Mouse (Mus musculus): ENCODE data around the gene 2310022A10Rik.

Gene 2310022A10Rik

DNA sequence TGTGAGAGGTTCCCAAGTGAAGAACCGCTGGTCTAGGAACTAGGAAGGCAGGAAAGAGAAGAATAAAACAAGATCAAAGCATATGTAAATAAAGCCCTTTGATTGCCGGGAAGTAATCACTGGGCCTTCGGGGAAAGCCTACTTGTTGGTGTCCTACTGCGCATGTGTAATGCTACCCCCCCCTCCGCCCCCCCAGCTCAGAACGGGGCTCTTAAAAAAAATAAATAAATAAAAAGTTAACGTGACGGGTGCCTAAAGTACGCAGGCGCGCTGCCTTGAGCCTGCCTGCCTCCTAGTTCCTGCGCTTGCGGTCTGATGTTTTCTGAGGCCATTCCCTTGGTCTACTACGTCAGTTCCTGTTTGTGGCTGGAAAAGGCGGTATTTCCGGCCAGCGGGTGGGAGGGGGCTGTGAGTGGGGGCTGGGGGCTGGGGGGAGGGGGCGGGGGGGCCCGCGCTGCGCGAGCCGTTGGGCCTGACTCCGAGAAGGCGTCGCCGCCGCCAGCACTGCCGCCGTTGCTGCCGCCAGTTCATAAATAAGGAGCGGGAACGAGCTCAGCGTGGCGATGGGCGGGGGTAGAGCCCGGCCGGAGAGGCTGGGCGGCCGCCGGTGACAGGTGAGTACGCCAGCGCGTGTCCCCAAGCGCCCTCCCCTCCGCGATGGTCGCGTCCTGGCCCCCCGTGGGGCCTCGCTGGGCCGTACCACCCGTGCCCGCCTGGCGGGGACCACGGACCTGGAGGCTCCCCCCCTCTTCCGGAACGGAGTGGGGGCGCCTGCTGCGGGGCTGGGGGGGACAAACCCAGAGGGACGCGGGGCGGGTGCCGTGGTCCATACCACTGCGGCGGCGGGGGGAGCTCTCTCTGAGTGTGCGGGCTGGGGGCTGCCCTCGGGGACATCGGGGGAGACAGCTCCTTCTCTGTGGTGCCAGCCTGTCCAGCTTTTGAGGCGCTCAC, 38.5 kb downstream of the 2310022A10Rik start, which contains the start of gene Akt2:
Akt2 (plus strand) TSS at position 287 of the 951 bp plus-strand sequence.
- DNase-seq (ENCODE audit: low spot score), result peak; percentile 69

- DNase-seq (ENCODE audit: low spot score), result no peak
These were observed 39.3 kb downstream of the 2310022A10Rik start for GRCm38 (mm10) chr7:27592217-27592929.

- DNase-seq (ENCODE audit: low spot score), result no peak
These were observed 40.1 kb downstream of the 2310022A10Rik start for GRCm38 (mm10) chr7:27592934-27593645.

GRCm38 (mm10) chr7:27596586-27597503, 43.8 kb downstream of the 2310022A10Rik start:
- DNase-seq (ENCODE audit: low spot score), result peak; percentile 37

DNA sequence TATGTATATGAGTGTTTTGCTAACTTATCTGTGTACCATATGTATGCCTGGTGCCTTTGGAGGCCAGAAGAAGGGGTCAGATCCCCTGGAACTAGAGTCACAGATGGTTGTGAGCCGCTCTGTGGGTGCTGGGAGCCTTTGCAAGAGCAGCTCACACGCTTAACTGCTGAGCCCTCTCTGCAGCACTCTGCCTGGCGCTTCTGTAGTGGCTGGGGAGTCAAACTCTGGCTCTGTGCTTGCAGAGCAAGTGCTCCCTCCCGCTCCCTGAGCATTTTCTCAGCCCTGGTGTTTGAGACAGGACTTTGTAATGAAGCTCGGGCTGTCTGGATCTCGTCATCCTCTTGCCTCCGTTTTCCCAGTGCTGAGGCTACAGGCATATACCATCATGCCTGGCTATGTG, 45.0 kb downstream of the 2310022A10Rik start:
- no peak for DNase-seq (ENCODE audit: low spot score)

DNA sequence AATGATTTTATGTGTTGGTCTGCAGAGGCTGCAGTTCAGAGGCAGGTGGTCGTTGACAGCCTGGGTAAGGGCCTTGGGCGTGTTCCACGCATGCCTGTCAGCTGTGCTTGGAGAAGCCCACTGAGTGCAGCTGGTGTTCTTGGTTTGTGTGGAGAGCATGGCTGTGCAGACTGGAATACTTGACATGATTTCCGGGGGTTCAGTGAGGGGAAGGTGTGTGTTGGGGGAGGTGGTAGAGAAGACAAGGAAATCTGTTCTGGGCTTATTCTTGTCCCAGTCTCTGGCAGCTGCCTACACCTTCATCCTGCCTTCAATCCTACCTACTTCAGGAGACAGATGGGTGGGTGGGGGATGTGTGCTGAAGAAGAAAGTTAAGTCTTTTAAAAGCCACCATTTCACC, 48.6 kb downstream of the 2310022A10Rik start:
- no peak for DNase-seq (ENCODE audit: low spot score)

DNA sequence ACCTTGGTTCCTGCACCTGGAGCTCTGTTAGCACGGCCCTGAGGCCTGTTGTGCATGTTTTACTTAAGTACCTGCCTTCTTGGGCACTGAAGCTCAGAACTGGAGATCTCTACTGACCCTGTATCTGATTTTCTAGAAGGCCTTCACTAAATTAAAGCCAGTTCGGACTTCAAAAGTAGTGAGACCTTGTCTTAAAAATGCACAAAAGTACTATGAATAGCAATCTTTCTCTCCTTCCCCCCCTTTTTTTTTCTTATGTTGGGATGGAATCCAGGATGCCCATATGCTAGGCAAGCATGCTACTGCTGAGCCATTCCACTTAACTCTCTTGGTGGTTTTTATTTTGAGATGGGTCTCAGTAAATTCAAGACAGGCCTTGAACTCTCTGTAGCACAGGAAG, 49.1 kb downstream of the 2310022A10Rik start:
- DNase-seq (ENCODE audit: low spot score), result no peak

DNA sequence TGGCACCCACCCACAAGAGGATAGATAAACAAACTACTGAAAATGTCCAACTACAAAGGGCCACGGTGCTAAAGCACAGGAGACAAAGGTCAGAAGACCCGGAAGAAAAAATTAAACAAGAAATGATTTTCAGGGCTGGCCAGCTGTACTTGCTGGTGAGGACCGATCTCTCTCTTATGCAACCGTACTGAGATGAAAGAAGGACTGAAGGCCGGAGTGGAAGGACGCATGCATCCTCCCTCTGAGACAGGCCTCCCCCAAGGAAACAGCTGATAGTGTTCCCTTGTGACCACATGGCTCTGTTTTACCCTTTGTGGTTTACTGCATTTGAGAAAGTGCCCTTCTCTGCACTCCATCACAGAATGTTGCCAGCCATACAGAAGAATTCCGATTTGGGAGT, 49.8 kb downstream of the 2310022A10Rik start:
- DNase-seq (ENCODE audit: low spot score), result no peak

DNA sequence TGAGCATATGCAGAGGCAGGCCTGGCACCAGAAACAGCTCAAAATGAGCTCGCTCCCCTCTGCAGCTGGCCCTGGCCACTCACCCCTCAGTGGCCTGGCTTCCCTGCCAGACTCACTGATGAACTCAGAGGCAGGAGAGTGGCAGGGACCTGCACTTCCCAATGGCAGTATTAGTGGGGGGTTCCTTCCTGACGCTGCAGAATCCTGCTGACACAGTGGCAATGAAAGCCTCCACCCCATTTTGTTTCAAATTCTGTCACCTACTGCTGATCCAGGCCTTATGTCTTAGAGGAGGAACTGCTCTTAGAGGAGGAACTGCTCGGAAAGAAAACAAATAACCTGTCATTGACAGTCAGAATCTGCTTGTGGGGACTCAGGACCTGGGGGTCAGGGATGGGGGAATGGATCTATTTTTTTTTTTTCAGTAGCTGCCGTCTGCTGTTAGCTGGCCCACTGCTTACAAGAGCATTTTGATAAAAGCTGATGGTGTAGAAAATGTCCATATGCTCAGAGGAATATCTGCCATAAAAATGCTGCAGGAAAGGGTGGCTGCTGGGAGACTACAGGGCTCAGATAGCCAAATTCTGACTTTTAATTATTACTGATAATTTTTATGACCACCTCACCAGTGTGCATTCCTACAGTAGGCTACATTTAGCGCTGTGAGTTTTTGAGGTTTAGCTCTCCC, 51.8 kb downstream of the 2310022A10Rik start:
- no peak for DNase-seq (ENCODE audit: low spot score)

GRCm38 (mm10) chr7:27605499-27606285, 52.7 kb downstream of the 2310022A10Rik start:
- DNase-seq (ENCODE audit: low spot score), result no peak

GRCm38 (mm10) chr7:27606481-27607254, 53.6 kb downstream of the 2310022A10Rik start:
- DNase-seq (ENCODE audit: low spot score), result no peak

DNA sequence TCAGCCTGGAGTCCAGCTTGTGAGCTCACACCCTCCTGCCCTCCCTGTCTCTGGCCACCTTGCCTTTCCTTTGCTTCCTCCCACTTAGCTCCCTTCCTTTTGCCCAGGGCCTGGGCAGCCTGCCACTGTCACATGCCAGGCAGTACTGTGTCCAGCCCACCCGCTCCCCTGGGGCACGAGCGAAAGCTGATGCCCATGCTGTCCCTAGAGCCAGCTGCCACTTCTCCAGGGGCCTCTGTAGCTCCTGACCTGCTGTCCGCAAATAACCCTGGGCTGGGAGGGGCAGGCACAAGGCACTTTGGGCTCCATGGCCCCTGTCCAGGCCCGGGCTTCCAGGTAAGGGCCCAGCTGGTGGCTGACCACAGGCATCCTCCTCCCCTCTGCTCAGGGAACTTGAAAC, 54.5 kb downstream of the 2310022A10Rik start:
- no peak for DNase-seq (ENCODE audit: low spot score)

- DNase-seq (ENCODE audit: low spot score), result no peak
These were observed 55.1 kb downstream of the 2310022A10Rik start for GRCm38 (mm10) chr7:27608130-27608529.

DNA sequence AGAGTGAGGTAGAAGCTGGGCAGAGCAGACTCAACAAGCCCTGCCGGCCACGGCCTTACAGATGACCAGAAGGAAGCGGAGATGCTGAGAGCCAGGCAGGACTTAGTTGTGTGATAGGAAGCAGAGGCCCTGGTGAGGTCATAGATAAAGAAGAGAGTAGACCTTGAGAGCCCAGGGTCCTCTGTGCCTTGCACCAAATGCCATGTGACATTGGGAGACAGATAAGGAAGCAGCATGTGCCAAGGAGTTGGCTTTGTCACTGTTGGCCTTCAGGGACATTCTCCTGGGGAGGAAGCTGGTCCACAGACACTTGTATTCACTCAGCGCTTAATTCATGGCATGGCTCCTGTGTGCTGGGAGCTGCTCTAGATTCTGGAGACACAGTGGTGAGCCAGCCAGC, 56.3 kb downstream of the 2310022A10Rik start:
- DNase-seq (ENCODE audit: low spot score), result no peak

DNA sequence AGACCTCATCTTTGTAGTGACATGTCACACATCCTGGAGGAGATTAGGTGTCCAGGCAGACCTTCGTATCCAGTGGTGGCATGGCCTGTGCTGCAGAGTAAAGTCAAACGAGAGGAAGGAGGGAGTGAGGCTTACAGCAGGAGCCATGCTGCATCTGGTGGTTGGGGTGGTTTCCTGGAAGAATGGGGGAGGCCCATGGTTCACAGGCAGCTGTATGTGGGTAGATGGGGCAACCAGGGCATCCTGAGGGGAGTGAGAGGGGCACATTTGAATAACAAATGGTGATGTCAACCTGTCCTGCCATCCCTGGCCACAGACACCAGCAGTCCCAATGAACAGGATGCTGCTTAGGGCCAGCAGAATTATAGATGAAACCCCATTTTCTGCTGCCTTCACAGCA, 56.7 kb downstream of the 2310022A10Rik start:
- DNase-seq (ENCODE audit: low spot score), result no peak

GRCm38 (mm10) chr7:27610370-27610769, 57.3 kb downstream of the 2310022A10Rik start:
- no peak for DNase-seq (ENCODE audit: low spot score)

DNA sequence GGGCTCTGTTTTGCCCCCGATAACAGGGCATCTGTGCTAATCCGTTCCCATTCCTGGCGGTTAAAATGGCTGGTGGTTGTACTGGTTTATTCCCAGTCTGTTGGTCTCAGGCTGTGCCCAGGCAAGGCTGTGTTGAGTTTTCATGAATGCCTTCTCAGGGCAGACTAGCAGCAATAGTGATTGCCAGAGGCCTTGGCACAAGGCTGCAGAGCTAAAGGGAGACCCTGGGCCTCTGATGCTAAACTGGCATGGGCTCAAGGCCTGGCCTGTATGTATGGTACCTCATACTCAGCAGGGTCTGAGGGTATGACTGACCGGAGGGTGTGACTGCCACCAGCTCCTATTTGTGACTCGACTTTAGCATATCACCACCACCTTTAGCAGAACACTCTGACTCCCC, 57.8 kb downstream of the 2310022A10Rik start:
- no peak for DNase-seq (ENCODE audit: low spot score)

DNA sequence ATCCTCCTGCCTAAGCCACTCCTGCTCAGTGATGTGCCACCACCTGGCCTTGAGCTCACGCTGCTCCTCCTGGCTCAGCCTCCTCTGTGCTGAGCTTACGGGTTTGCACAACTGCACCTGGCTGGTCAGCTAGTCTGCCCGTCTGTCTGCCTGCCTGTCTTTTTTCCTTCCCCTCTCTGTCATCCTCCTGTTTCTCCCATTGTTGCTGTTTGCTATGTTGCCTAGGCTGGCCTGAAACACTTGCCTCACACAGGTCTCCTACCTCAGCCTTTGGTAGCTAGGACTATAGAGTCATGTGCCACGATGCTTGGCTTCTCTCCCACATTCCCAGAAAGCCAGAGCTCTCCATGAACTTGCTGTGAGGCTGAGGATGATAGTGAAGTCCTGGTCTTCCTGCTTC, 59.9 kb downstream of the 2310022A10Rik start:
- DNase-seq (ENCODE audit: low spot score), result no peak

Measured in ovary, postnatal 10 days (tissue).